Mouse (Mus musculus) hematopoietic stem cell, adult 5-6 weeks (primary cell): ENCODE measurements around the gene Gm3033. TPM values are rescaled to one million over a fixed set of nuclear protein-coding genes. Genes with fewer than 3 reads are reported as not detected.
"Not testable (repeated sequence)": the region's sequence is repeated elsewhere in the genome, so short reads cannot be mapped to it uniquely, and the experiment has no call there.

Source experiments
- ATAC-seq, 2 experiments: fragments of 125-278 bp in 1 of 2; replicated peaks in 1 of 2; 2 replicates each; pipeline ENCODE4 v1.8.0; 2016 to 2017; ENCODE audit warnings: inconsistent platforms in 2 of 2, mild to moderate bottlenecking in 2 of 2, moderate number of reproducible peaks in 2 of 2, low read depth in 1 of 2, moderate TSS enrichment in 1 of 2; ENCODE audit not compliant: low FRiP score in 2 of 2, poor library complexity in 2 of 2, severe bottlenecking in 2 of 2, insufficient read depth in 1 of 2, low TSS enrichment in 1 of 2
- total RNA-seq: library from RNA; stranded (forward); fragments of 172-1452, 232-1000 nt; gene quantifications from 2 replicates; pipeline ENCODE4 v1.2.3, GENCODE M21; 2017

Gene Gm3033
- not detected in 2 replicates for total RNA-seq

DNA sequence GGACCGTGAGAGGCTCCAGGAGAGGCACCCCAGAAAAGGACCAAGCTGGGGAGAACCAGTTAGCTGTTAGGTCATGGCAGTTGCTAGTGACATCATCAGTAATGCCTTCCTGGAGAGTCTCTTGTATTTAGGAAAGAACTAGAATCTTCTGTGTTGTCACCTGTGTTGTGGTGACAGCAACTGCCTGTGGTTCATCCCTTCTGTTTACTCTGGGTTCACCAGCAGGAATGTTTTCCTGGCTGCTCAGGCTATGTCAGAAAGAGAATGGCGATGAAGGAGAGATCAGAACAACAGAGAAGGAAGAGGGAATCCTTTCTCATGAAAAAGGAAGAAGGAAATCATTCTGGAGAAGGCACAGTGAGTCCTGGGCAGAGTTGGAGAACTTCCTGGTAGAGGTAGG lies at the start of gene Gm3033:
Gm3033 (plus strand) TSS at position 301 of the 400 bp plus-strand sequence.
- ATAC-seq = not testable (repeated sequence)

GRCm38 (mm10) chr14:3809774-3810173 lies 36.3 kb upstream of the Gm3033 start, which contains the start of gene Gm3002:
Gene Gm3002, plus strand, starts transcription at chr14:3810074.
- ATAC-seq = not testable (repeated sequence)

GRCm38 (mm10) chr14:3883872-3884271 lies 37.8 kb downstream of the Gm3033 start, which contains the start of gene Gm2916:
Gene Gm2916, plus strand, starts transcription at chr14:3884172.
- ATAC-seq = not testable (repeated sequence)

Other genes with a start within 250 kb of the Gm3033 start
- not detected in 2 replicates for gene Gm3012, start 211.7 kb upstream of the Gm3033 start, total RNA-seq
- gene Gm3020, start 194.2 kb upstream of the Gm3033 start, total RNA-seq = 0.10 TPM in 1 of 2 replicates, not detected in the other
- gene Gm3043, start 157.5 kb upstream of the Gm3033 start, total RNA-seq = not detected in 2 replicates
- gene Gm3002, start 36.2 kb upstream of the Gm3033 start, total RNA-seq = not detected in 2 replicates
- not detected in 2 replicates for gene Gm2916, start 37.9 kb downstream of the Gm3033 start, total RNA-seq
- gene Gm3029, start 85.5 kb downstream of the Gm3033 start, total RNA-seq = not detected in 2 replicates
- gene Gm3095, start 117.3 kb downstream of the Gm3033 start, total RNA-seq = not detected in 2 replicates
- gene Gm3099, start 152.1 kb downstream of the Gm3033 start, total RNA-seq = not detected in 2 replicates
- gene Gm5796, start 177.7 kb downstream of the Gm3033 start, total RNA-seq = 0.30 TPM in 1 of 2 replicates, not detected in the other
- gene Gm3115, start 237.9 kb downstream of the Gm3033 start, total RNA-seq = not detected in 2 replicates